Mouse (Mus musculus) thymus, postnatal 25 days (tissue): ENCODE measurements around the gene Il11ra1.

ENCODE experiments used
- DNase-seq: peaks from one replicate; pipeline ENCODE4 v3.0.0; 2022

Gene Il11ra1

DNA sequence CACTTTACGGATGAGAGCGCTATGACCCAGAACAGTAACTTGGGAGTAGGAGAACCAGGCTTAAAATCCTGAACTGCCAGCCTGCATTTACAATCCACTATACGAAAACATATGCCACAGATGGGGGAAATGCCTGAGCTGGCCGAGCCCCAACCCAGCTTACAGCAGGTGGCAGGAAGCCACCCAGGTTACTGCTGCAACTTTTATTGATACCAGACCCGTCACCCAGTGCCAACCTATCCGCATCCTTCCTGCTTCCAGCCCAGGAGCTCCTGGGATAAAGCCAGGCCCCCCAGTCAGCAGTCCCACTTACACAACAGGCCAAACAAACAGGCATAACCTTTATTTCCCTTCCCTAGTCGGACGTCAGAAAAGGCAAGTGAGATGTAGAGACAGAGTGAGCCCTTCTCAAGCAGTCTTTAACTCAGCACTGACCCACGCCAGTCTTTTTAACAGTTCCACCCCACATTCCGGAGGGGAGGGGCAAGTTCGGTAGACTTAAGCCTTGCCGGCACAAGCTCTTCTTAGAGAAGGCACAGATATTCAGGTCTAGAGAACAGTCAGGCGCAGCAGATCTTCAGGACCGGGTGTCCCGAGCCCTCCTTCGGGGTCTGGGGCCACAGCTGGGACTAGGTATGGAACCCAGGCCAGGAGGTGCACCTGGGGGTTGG is 12.1 kb downstream of the Il11ra1 start:
- no peak for DNase-seq

DNA sequence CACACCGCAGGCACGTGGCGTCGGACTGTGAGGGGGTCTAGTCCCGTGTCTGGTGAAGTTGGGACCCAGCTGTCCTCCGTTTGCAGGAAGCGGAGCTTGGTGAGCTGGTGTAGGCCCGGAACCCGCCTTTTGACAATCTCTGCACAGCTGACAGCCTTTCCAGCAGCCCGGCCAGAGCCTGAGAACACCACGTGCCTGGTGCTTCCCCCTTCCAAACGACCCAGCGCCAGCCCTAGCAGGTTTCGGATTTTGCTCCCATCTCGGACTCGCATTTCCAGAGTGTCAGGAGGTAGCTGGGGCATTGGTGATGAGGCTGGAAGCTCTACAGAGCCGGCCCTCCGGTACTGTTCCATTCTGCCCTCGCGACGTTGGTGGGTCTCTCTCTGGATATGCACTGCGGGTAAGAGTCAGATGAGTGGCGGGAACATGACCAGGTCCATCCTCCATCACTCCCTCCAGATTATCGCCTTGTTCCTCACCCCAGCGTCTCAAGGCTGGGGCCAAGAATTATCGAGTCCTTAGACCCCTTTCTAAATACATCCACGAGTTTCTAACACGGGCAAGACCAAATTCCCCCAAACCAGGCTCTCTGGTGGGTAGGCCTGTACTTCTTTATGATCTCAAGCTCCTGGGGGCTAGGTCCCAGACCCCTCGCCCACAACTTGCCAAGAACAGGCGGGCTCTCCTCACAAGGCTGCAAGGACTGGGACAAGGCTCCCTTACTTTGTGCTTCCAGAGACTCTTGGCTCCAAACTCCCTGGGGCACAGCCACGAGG is 12.8 kb downstream of the Il11ra1 start:
- no peak for DNase-seq

GRCm38 (mm10) chr4:41713197-41714067 is 13.6 kb downstream of the Il11ra1 start, which contains the start of gene Rpp25l:
TSS of gene Rpp25l (minus strand) at chr4:41713534.
- peak; percentile 85 for DNase-seq

DNA sequence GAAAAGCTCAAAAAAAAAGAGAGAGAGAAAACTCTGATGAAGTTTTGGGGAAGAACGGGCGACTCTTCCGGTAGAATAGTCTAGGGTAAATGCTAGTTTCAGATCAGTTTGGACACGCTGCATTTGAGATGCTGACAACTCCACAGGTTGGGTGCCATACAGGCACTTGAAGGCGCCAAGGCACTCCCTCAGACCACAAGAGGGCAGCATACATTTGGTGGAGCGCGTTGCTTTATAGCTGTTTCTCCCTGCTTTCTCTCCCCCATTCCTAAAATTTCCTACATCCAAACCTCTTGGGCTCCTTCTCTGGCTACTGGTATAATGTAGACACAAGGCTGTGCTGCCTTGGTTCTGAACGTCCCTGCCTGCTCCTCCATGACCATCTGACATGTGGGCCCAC is 14.5 kb downstream of the Il11ra1 start:
- DNase-seq: peak; percentile 50

- DNase-seq: no peak
Measured at GRCm38 (mm10) chr4:41715082-41715481, 15.3 kb downstream of the Il11ra1 start.

- peak; percentile 49 for DNase-seq
Measured at GRCm38 (mm10) chr4:41715596-41715995, 15.8 kb downstream of the Il11ra1 start.

DNA sequence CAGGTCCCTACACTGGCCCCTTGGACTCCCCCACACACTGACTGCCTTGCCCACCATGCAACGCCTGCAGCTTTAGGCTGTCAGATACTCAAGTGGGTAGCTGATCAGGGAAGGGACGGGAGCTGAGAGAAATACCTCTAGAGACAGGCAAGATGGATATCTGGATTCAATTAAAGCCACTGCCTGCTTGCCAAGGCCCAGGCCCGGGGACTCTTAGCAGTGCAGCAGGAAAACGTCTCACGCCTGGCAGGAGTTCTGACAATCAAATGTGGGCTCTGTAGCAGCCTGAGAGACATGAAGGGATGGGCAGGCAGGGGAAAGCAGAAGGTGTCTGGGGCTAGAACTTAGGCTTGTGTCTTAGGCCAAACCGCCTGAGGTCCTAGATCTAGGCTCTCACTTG is 17.0 kb downstream of the Il11ra1 start:
- DNase-seq: no peak

DNA sequence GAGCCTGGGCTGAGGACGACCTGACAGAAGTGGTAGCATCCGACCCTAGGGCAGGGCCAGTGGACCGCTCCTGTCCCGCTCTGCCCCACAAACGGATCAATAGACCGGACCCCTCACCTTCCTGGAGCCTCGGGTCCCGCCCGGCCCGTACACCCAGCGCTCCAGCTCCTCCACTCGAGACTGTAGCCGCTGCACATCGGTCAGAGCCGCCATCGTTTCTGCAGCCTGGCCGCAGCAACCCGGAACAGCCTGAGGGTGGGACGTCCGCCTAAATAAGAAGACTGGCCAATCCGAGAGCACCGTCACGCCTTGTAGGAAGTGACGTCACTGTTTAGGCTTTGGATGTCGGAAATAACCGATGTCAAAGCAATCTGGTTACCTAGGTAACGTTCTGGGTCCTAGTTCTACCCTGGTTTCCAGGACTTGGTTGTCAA is 23.1 kb downstream of the Il11ra1 start, which contains the start of gene Dctn3:
Dctn3 (minus strand) TSS at position 253 of the 434 bp plus-strand sequence.
- DNase-seq: peak; percentile 81

GRCm38 (mm10) chr4:41726826-41727621 is 27.2 kb downstream of the Il11ra1 start:
- no peak for DNase-seq

DNA sequence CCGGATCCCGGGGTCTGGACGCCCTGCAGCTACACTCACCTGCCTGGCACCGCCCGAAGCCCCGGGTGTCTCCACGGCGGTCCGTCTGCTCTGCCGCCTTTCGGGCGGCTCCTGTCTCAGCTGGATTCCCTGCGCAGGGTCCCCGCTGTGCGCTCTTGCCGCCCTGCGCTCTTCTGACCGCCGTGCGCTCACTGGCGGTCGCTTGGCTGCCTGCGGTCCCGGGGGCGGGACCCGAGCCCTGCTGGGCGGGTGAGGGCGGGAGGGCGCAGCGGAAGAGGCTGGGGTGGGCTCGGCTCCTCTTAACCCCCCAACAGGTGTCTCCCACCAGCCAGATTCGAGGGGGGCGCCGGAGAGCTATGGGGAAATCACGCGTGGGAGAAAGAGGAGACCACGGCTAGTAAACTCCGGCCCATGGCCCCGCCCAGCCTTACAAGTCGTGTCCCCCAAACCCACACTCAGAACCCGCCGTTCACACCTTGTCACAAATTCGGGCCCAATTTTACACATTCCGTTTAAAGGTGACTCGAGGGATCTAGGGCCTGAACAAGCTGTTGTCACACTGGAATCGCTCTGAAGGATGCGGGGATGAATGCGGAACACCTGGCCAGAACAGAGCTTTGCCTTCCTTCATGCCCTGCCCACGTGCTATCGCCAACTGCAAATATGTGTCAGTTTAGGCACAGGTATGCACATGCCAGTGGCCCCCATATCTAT is 31.4 kb downstream of the Il11ra1 start, which contains the start of gene Arid3c:
Arid3c (minus strand) TSS at position 91 of the 714 bp plus-strand sequence.
- peak; percentile 61 for DNase-seq

DNA sequence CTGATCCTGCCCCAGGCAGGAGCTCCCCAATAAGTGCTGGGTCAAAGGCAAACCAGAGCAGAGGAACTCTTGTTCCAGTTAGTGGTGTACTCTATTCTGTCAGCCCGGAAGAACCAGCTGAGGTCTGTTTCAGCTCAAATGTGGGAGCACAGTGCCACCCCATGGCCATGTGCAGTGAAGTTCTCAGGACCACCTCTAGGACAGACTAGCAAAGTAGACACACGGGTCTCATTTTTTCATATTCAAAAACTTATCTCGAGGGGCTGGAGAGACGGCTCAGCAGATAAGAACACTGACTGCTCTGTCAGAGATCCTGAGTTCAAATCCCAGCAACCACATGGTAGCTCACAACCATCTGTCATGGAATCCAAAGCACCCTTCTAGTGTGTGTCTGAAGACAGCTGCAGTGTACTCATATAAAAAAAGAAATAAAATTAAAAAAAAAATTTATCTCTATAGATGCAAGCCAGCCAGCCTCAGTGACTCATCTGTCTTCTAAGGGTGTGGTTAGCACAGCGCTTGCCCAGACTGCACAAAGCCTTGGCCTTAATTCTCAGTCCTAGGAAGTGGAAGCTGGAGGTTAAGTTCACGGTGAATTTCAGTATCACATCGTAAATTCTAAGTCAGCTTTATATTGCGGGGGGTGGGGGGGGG is 37.9 kb downstream of the Il11ra1 start:
- DNase-seq: peak; percentile 82

GRCm38 (mm10) chr4:41738256-41738603 is 38.4 kb downstream of the Il11ra1 start:
- DNase-seq: no peak

- DNase-seq: no peak
Measured at GRCm38 (mm10) chr4:41739260-41739659, 39.5 kb downstream of the Il11ra1 start.

GRCm38 (mm10) chr4:41740380-41741157 is 40.8 kb downstream of the Il11ra1 start:
- peak; percentile 45 for DNase-seq

GRCm38 (mm10) chr4:41741158-41741560 is 41.4 kb downstream of the Il11ra1 start:
- DNase-seq: peak; percentile 94

GRCm38 (mm10) chr4:41744131-41744530 is 44.3 kb downstream of the Il11ra1 start:
- no peak for DNase-seq

DNA sequence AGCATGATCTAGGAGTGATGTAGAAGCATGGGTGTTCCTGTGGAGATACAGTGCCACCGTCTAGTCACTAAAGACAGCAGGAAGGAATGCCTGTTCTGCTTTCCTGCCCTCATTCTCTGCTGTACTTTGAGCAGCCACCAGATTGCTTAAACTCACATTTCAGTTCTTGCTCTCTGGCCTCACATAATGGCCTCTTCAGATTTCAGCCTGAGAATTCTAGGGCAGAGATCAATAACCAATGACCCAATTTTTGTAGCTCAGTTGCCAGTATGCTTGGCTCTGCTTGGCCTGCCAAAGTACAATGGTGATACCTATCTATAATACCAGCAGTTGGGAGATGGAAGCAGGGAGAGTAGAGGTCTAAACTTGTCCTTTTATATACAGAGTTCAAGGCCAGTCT is 45.2 kb downstream of the Il11ra1 start:
- no peak for DNase-seq

DNA sequence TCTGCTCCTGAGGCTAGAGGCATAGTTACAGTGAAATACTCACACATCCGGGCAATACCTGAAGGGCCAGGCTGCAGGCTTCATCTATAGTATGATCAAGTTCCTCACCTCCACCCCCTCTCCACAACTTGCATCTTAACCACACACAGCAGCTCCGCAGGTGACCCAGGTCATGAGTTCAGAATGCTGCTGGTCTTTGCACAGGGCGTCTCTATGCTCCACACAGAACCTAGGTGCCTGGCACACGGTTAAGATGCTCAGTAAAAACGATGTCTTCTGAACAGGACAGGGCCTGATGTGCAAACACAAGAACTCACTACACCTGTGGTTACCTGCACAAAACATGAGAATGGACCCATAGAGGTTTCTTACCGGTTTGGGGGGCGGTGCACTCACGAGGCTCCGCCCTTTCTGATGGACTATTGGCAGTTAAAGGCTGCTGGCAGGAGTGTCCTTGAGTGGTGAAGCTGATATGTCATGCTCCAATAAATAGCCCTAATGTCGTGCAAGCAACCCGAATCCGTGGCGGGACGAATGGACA is 55.1 kb downstream of the Il11ra1 start, which contains the start of gene Galt:
Galt (plus strand) TSS at position 432 of the 541 bp plus-strand sequence.
- no peak for DNase-seq
